Mouse (Mus musculus): ENCODE results near the gene Pitpnm1.
"Not testable (repeated sequence)": the region's sequence is repeated elsewhere in the genome, so short reads cannot be mapped to it uniquely, and the experiment has no call there.

Pitpnm1 gene

DNA sequence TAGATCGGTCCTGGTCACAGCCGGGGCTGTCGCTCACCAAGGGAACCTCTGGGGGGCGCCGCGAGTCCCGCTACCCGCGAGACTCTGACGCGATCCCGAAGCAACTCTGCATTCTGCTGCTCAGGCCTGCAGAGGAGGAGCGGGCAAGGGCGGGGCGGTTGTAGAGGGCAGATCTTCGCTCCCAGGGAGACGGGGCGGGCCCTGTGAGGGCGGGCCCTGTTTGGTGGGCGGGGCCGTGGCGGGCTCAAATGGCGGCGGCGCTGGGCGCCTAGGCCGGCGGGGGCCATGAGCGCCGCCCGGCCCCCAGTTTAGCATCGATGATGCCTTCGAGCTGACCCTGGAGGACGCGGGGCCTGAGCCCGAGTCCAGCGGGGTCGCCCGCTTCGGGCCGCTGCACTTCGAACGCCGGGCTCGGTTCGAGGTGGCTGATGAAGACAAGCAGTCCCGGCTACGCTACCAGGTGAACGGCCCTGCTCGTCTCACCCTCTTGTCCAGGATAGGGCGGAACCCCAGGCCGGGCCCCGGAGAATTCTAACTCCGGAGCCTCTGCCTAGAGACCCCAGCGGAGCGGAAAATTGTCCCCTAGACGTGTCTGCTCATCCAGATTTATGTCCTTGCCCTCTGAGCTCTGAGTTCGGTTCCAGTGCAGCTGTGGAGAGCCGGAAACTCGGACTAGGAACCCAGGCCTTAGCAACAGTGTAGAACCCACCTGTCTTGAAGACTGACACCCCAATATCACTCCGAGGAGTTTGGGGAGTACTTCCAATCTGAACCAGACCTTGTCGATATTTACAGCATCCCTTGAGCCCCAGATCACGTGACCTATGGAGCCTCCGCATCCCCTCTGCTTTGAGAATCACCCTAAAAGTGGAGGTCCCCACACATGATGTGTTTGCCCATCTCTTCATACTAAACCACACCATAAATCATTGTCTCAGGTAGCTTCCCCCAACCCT, 26.2 kb downstream of the Pitpnm1 start, which contains the start of gene Aip:
TSS of gene Aip (minus strand) at position 118 of the 956 bp plus-strand sequence.
- DNase-seq (ENCODE audit: low read depth, low spot score) = peak; percentile 99
- Histone ChIP-seq H3K36me3 (ENCODE audit: control insufficient read depth, insufficient read depth, low read length, poor library complexity, severe bottlenecking) (peaks cover 11% of the 10 kb centered on the region; the same call in 1 of the 2 replicates), H3K27me3 (ENCODE audit: control insufficient read depth, insufficient read depth, low read length, poor library complexity, severe bottlenecking) (no peaks in the 10 kb centered on the region)

DNA sequence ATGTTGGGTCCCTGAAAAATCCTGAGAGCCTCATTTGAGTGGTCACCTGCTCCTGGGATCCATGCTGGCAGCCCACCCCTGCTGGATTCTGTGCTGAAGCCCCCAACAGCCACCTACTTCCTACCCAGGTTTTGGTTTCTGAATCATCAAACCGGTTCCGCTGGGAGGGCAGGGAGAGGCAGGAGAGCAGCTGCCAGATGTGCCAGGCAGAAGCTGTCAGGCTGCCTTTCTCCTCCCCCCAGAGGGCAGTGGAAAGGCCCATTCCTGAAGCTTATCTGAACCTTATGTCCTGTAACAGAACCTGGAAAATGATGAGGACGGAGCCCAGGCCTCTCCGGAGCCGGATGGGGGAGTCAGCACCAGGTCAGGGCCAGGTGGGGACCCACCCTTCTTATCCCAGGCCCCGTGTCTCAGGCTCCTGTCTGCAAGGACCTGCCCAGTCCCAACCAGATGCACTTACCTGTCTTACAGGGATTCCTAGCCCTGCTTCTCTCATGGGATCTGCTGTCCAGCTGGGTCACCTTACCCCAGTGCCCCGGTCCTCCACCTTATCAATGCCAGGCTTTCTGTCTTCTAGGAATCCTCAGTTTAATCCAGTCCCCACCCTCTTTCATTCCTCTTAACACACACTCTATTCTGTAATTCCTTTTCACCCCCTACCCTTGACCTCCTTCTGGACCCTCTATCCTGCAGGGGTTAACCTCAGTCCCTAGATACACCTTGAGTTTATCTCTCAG, 27.1 kb downstream of the Pitpnm1 start:
- no peaks in the 10 kb centered on the region for H3K27me3 ChIP-seq (ENCODE audit: control insufficient read depth, insufficient read depth, low read length, poor library complexity, severe bottlenecking)
- DNase-seq (ENCODE audit: low read depth, low spot score) = no peak

DNA sequence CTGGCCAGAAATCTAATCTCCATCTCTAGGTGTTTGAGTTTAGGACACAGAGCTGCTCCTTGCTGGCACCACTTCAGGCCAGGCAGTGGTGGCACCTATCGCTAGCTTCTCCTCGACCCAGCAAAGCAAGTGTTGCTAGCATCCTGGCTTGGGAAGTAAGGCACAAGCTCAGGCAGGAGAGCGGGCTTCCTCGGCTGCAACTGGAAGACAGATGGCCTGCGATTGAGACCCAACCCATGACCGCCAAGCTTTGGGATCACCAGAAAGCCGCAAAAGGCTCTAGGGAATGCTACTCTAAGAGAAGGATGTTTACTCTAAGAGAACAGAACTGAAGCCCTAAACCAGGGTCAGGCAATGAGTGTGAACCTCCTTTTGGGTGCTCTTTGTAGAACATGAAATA, 29.7 kb downstream of the Pitpnm1 start:
- peaks cover 22% of the 10 kb centered on the region for H3K36me3 ChIP-seq (ENCODE audit: control insufficient read depth, insufficient read depth, low read length, poor library complexity, severe bottlenecking)
- H3K27me3 ChIP-seq (ENCODE audit: control insufficient read depth, insufficient read depth, low read length, poor library complexity, severe bottlenecking) = no peaks in the 10 kb centered on the region
- DNase-seq (ENCODE audit: low read depth, low spot score) = no peak

More for the DNA sequence above, 27.1 kb downstream of the Pitpnm1 start:
- H3K36me3 ChIP-seq (ENCODE audit: control insufficient read depth, insufficient read depth, low read length, poor library complexity, severe bottlenecking) = peaks cover 18% of the 10 kb centered on the region

DNA sequence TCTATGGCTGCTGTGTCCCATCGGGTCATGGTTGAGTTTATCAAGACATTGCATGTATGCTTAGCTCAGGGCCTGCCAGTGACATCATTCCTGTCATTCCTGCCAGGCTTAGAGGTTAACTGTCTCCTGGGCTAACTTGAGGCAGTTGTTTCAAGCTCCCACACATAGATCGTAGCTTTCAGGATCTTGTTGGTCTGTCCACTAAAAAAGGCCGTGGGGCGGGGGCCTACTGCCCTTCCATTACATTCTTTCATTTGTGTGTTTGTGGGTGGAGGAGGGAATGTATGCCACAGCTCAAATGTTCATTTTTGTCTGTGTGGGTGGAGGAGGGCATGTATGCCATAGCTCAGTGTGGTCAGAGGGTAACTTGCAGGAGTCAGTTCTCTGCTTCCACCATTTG, 30.3 kb downstream of the Pitpnm1 start:
- no peak for DNase-seq (ENCODE audit: low read depth, low spot score)
- H3K36me3 ChIP-seq (ENCODE audit: control insufficient read depth, insufficient read depth, low read length, poor library complexity, severe bottlenecking) = peaks cover 22% of the 10 kb centered on the region
- no peaks in the 10 kb centered on the region for H3K27me3 ChIP-seq (ENCODE audit: control insufficient read depth, insufficient read depth, low read length, poor library complexity, severe bottlenecking)

DNA sequence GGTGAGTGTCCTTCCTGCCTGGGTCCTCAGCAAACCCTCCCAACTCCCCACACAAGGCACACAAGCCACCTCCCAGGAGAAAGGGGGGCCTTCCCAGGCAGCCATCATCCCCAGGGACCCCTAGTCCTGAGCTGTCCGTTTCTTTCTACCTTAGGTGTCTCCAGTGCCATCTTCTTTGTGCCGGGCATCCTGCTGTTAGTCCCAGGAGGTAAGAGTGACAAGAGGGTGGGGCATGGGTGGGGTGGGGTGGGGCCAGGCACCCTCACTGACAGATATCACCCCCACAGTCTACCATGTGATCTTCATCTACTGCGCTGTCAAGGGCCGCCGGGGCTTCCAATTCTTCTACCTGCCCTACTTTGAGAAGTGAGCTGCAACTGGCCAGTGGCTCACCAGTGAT, 31.3 kb downstream of the Pitpnm1 start:
- no peak for DNase-seq (ENCODE audit: low read depth, low spot score)
- H3K27me3 ChIP-seq (ENCODE audit: control insufficient read depth, insufficient read depth, low read length, poor library complexity, severe bottlenecking) = no peaks in the 10 kb centered on the region
- peaks cover 22% of the 10 kb centered on the region for H3K36me3 ChIP-seq (ENCODE audit: control insufficient read depth, insufficient read depth, low read length, poor library complexity, severe bottlenecking)

DNA sequence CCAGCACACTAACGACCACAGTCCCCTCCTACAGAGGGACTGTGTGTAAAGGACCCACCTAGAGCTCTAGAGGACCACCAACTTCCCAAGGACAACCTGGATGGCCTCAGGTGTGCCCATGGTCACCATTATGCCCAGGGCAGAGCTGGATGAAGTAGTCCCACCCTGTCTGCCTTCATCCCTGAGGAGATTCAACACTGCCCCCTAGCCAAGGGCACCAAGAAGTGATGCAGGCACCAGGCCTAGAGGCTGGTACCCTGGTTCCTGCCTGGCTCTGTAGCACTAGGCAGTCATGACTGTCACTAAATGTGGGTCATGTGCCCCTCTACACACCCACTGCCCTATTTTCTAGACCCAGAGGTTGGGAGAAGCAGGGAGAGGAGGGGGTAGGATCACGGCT, 32.0 kb downstream of the Pitpnm1 start:
- Histone ChIP-seq H3K36me3 (ENCODE audit: control insufficient read depth, insufficient read depth, low read length, poor library complexity, severe bottlenecking) (peaks cover 22% of the 10 kb centered on the region), H3K27me3 (ENCODE audit: control insufficient read depth, insufficient read depth, low read length, poor library complexity, severe bottlenecking) (no peaks in the 10 kb centered on the region)
- DNase-seq (ENCODE audit: low read depth, low spot score) = no peak

DNA sequence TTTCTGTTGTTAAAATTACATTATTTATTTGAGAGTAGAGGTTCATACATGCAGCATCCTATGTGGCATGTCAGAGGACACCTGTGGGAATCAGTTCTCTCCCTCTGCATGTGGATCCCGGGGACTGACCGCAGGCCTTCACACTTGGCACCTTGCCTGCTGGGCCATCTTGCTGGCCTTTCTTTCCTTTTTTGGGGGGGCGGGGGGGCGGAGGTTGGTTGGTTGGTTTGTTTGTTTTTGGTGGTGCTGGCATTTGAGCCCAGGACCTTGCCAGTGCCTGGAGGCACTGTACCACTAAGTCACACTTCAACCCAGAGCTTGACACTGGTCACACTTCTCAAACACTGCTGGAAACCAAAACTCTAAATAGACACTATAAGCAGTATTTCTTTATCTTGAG, 34.6 kb downstream of the Pitpnm1 start:
- Histone ChIP-seq H3K36me3 (ENCODE audit: control insufficient read depth, insufficient read depth, low read length, poor library complexity, severe bottlenecking) (peaks cover 20% of the 10 kb centered on the region), H3K27me3 (ENCODE audit: control insufficient read depth, insufficient read depth, low read length, poor library complexity, severe bottlenecking) (no peaks in the 10 kb centered on the region)
- no peak for DNase-seq (ENCODE audit: low read depth, low spot score)

DNA sequence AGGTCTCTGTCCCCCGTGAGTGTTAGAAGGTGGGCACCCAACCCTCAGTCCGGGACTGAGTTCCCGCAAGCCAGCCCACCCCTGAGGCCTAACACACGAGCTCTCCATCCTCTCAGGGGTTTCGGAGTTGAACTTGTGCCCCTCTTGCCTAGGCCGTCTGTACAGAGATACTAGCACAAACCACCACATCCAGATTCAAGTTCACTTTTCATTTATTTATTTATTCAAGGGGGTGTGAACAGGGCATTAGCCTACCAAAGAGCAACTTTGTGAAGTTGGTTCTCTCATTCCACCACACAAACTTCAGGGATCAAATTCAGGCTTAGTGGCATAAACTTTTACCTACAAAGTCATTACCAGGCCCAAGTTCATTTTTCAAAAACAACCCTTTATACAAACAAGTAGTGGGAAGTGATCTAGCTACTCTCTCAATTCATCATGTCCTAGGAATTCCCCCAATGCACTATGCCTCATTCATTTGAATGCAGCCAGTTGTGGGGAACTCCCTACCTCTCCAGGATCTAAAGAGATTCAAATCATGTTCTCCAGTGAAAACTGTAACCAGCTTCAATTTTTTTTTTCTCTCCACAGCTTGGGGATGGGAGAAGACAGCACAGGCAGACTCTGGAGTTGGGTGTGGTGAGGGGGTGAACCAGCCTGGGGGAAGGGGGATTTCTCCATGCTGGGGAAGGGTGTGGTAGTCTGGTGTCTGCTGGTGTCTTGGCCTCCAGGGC, 35.6 kb downstream of the Pitpnm1 start:
- peaks cover 16% of the 10 kb centered on the region for H3K36me3 ChIP-seq (ENCODE audit: control insufficient read depth, insufficient read depth, low read length, poor library complexity, severe bottlenecking)
- not testable (repeated sequence) for H3K27me3 ChIP-seq (ENCODE audit: control insufficient read depth, insufficient read depth, low read length, poor library complexity, severe bottlenecking); DNase-seq (ENCODE audit: low read depth, low spot score)

DNA sequence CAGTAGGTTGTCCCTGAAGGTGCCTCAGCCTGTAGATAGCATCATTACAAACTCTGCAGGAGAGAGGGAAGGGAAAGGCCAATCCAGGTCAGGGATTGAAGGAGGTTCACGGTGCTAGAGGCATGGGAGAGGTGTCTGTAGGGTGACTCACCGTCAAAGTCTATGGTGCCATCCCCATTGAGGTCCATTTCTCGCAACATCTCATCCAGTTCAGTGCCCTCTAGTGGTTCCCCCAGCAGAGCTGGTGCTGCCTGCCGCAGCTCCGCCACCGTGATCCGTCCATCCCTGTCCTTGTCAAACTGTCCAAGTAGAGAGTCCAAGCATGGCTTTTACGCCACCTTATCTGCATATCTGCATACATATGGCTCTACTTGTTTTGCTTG, 36.2 kb downstream of the Pitpnm1 start:
- H3K36me3 ChIP-seq (ENCODE audit: control insufficient read depth, insufficient read depth, low read length, poor library complexity, severe bottlenecking) = peaks cover 11% of the 10 kb centered on the region
- DNase-seq (ENCODE audit: low read depth, low spot score) = peak; percentile 48
- H3K27me3 ChIP-seq (ENCODE audit: control insufficient read depth, insufficient read depth, low read length, poor library complexity, severe bottlenecking) = not testable (repeated sequence)

DNA sequence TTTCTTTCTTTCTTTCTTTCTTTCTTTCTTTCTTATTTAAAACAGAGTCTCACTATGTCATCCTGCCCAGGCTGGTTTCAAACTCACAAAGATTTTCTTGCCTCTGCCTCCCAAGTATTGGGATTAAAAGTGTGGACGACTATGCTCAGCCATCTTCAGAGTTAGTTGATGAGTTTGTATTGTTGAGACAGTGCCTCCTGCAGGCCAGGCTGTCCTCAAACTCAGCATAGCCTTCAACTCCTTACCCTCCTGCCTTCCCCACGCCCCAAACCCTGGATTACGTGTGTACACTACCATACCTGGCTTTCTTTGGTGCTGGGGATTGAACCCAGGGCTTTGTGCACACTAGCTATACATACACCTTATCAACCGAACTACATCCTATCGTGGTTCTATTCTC, 36.7 kb downstream of the Pitpnm1 start:
- no peak for DNase-seq (ENCODE audit: low read depth, low spot score)
- peaks cover 6% of the 10 kb centered on the region for H3K36me3 ChIP-seq (ENCODE audit: control insufficient read depth, insufficient read depth, low read length, poor library complexity, severe bottlenecking)
- no peaks in the 10 kb centered on the region for H3K27me3 ChIP-seq (ENCODE audit: control insufficient read depth, insufficient read depth, low read length, poor library complexity, severe bottlenecking)

DNA sequence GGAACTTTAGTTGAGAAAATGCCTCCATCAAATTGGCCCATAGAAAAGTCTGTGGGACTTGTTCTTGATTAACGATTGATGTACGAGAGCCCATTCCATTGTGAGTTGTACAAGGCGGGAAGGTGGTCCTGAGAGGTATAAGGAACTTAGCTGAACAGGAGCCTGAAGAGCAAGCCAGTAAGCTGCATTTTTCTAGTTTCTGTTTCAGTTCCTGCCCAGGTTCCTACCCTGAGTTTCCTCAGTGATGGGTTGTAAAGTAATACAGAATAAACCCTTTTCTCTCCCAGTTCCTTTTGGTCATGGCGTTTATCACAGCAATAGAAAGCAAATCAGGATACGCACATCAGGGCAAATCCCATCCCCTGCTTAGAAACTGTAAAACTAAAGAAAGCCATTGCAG, 38.1 kb downstream of the Pitpnm1 start:
- Histone ChIP-seq H3K36me3 (ENCODE audit: control insufficient read depth, insufficient read depth, low read length, poor library complexity, severe bottlenecking) (peaks cover under 1% of the 10 kb centered on the region; the same call in 1 of the 2 replicates), H3K27me3 (ENCODE audit: control insufficient read depth, insufficient read depth, low read length, poor library complexity, severe bottlenecking) (no peaks in the 10 kb centered on the region)
- peak; percentile 69 for DNase-seq (ENCODE audit: low read depth, low spot score)

DNA sequence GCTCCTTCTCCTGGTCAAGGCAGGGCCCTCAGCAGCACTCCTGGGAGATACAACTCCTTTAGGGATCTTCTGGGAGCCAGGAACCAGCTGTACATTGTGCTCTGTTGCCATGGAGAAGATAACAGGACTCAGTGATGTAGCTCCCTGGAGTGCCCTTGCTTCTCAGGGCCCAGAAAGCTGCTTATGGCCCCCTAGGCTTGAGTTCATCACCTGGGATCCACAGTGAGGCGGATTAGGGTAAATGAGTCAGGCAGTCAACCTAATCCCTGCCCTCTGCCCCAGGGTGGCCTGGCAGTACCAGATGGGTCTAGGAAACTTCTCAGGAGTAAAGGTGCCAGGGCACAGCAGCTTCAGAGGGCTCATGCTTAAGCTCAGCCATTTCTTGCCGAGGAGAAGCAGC, 39.6 kb downstream of the Pitpnm1 start, which contains the start of gene Gpr152:
TSS of gene Gpr152 (plus strand) at position 342 of the 400 bp plus-strand sequence.
- DNase-seq (ENCODE audit: low read depth, low spot score) = no peak
- Histone ChIP-seq H3K36me3 (ENCODE audit: control insufficient read depth, insufficient read depth, low read length, poor library complexity, severe bottlenecking) (no peaks in the 10 kb centered on the region), H3K27me3 (ENCODE audit: control insufficient read depth, insufficient read depth, low read length, poor library complexity, severe bottlenecking) (no peaks in the 10 kb centered on the region)

DNA sequence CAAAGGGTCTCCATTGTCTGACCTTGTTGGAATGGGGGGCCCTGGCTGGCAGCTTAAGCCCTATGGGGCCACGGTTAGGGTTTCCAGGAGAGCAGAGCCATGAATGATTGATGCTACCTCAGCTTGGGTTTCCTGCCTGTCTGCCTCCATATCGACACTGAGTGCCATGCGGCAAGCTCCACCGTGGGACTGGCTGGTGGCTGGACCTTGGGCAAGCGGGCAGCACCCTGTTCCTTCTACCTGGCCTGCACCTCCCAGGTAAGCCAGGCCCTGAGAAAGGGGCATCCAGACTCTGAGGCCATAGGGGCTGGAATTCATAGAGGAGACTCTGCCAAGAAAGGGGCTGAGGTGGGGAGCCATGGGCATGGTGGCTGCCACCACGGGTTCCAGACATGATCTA, 40.3 kb downstream of the Pitpnm1 start:
- DNase-seq (ENCODE audit: low read depth, low spot score) = no peak
- no peaks in the 10 kb centered on the region for H3K27me3 ChIP-seq (ENCODE audit: control insufficient read depth, insufficient read depth, low read length, poor library complexity, severe bottlenecking)
- H3K36me3 ChIP-seq (ENCODE audit: control insufficient read depth, insufficient read depth, low read length, poor library complexity, severe bottlenecking) = no peaks in the 10 kb centered on the region

DNA sequence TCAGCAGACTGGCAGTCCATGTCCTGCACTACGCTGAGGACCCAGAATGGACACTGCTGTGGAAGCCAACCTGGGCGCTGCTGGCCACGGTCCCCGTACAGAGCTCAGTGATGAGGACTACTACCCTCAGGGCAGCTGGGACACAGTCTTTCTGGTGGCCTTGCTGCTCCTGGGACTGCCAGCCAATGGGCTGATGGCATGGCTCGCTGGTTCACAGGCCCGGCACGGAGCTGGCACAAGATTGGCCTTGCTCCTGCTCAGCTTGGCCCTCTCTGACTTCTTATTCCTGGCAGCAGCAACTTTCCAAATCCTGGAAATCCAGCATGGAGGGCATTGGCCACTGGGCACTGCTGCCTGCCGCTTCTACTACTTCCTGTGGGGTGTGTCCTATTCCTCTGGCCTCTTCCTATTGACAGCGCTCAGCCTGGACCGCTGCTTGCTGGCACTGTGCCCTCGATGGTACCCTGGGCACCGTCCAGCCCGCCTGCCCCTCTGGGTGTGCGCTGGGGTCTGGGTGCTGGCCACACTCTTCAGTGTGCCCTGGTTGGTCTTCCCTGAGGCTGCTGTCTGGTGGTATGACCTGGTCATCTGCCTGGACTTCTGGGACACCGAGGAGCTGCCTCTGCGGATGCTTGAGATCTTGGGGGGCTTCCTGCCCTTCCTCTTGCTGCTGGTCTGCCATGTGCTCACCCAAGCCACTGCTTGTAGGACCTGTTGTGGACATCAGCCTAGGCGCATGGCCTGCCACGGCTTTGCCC, 42.8 kb downstream of the Pitpnm1 start:
- no peaks in the 10 kb centered on the region for H3K27me3 ChIP-seq (ENCODE audit: control insufficient read depth, insufficient read depth, low read length, poor library complexity, severe bottlenecking)
- DNase-seq (ENCODE audit: low read depth, low spot score) = no peak

More for the DNA sequence above, 42.8 kb downstream of the Pitpnm1 start:
- no peaks in the 10 kb centered on the region for H3K36me3 ChIP-seq (ENCODE audit: control insufficient read depth, insufficient read depth, low read length, poor library complexity, severe bottlenecking)

Data from splenic B cell, adult 2 months (primary cell).